Mouse (Mus musculus): ENCODE data around the gene Rplp2.

DNA sequence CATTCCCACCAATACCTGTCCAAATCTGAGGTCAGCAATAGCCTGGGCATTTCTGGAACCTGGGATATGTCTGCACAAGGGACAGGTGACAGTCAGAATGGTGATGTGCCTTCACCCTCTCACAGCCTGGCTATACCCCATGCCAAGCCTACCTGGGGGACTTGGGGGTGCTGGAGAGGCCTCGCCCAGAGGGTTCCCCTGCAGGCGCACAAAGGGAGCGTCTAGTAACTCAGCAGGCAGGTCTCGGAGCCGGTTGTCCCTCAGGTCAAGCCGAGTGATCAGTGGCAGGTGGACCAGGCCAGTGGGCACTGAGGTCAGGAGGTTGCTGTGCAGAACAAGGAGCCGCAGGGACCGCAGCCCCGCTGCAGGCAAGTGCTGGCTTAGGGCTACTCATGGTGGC, 5.7 kb upstream of the Rplp2 start:
- TF ChIP-seq POLR2A (IDR thresholded peaks at IDR 0.05; ENCODE audit: low read depth, low read length) (no peak), CTCF (conservative IDR thresholded peaks at IDR 0.05; ENCODE audit: insufficient read depth, insufficient read length, low read depth, low read length) (no peak)
